ENCODE assay signal across 16 mouse cellular contexts in genomic region chr5:121962974-121963373, GRCm38 (mm10).
A peak's percentile ranks its signal among the peaks of the same experiment; 100 is the strongest.
DNase-seq lines count a peak whose midpoint lies in the region.
"Had no signal": no experiment of that assay in that cellular context is flagged by ENCODE, and none has a peak within 500 bp of the region (broad histone marks: within the 10 kb centered on the region; RNA-seq: fewer than 3 reads in every experiment).

No protein-coding gene starts in this region.

- intact Hi-C loops in left cerebral cortex, postnatal 14 days (cut with DNase I), result no loop called here
- intact Hi-C loops in left cerebral cortex, postnatal 10 days (cut with DNase I), result no loop called here

- peak; percentile 28 to 51 for DNase-seq in frontal cortex, adult 2 months (ENCODE audit: extremely low spot score in 1 of 2, low spot score in 1 of 2)
- DNase-seq in frontal cortex, postnatal 25 days (ENCODE audit: low spot score in 2 of 2), result no peak
- peak; percentile 55 to 71 for DNase-seq in left cerebral cortex, postnatal 14 days (ENCODE audit: low spot score in 2 of 2)
- DNase-seq in left cerebral cortex, postnatal 10 days (ENCODE audit: extremely low spot score in 1 of 2, low spot score in 2 of 2), result no peak
- DNase-seq in right cerebral cortex, postnatal 10 days (ENCODE audit: low spot score in 2 of 2), result peak; percentile 57 to 59
- no peak for DNase-seq in right cerebral cortex, postnatal 4 days
- no peak for DNase-seq in embryo, embryonic 9.5 days (ENCODE audit: extremely low spot score)
- DNase-seq: adrenal gland, postnatal 10 days; adrenal gland, postnatal 36 days; B cell, adult 2 months; cerebellum, adult 11 months; cerebellum, adult 2 months; cerebellum, adult 9-11 months; cerebellum, postnatal 25 days; gastrocnemius, postnatal 25 days; heart, postnatal 36 days had no signal

Comparison
In these comparisons a context has a peak if more than half of its experiments do, and no peak if none do; other contexts are left out.
1. DNase-seq: peak in frontal cortex, adult 2 months (2 of 2), left cerebral cortex, postnatal 14 days (2 of 2) and right cerebral cortex, postnatal 10 days (2 of 2); none in frontal cortex, postnatal 25 days (0 of 2), left cerebral cortex, postnatal 10 days (0 of 2), right cerebral cortex, postnatal 4 days (single experiment) and embryo, embryonic 9.5 days (single experiment).